Mouse (Mus musculus) forebrain, embryonic 11.5 days (tissue): Measurements from ENCODE around the gene Cops7b. TPM values are rescaled to one million over a fixed set of nuclear protein-coding genes. Genes with fewer than 3 reads are reported as not detected.

Experiments used
- ATAC-seq: fragments of 200-750 bp; cut with Nextera tagmentation; replicated peaks from 2 replicates; pipeline ENCODE4 v1.8.0; 2017; ENCODE audit warnings: moderate TSS enrichment; ENCODE audit not compliant: low FRiP score
- DNase-seq: peaks from one replicate; pipeline ENCODE4 v3.0.0-alpha.2; 2017; ENCODE audit warnings: low spot score
- H3K27ac ChIP-seq: fragments of 300-500 bp; sonication (generic); 2 replicates; pipeline ENCODE4 v1.5.1; 2014; ENCODE audit warnings: low read depth, low read length
- H3K27me3 ChIP-seq: fragments of 300-500 bp; sonication (generic); 2 replicates; pipeline ENCODE4 v1.6.1; 2014; ENCODE audit warnings: mild to moderate bottlenecking, low read length, mixed read lengths; ENCODE audit not compliant: control insufficient read depth, insufficient read depth
- H3K36me3 ChIP-seq: fragments of 300-500 bp; sonication (generic); 2 replicates; pipeline ENCODE4 v1.6.1; 2014; ENCODE audit warnings: mild to moderate bottlenecking, low read length, moderate library complexity, mixed read lengths; ENCODE audit not compliant: control insufficient read depth, insufficient read depth
- H3K4me1 ChIP-seq: fragments of 300-500 bp; sonication (generic); replicated peaks from 2 replicates; pipeline ENCODE4 v1.6.1; 2014; ENCODE audit warnings: low read length, mixed read lengths; ENCODE audit not compliant: control insufficient read depth, insufficient read depth
- H3K4me2 ChIP-seq: fragments of 300-500 bp; sonication (generic); 2 replicates; pipeline ENCODE4 v1.6.1; 2014; ENCODE audit warnings: low read depth, mild to moderate bottlenecking, low read length, moderate library complexity, mixed read lengths; ENCODE audit not compliant: severe bottlenecking
- H3K4me3 ChIP-seq: fragments of 300-500 bp; sonication (generic); 2 replicates; pipeline ENCODE4 v1.5.1; 2014; ENCODE audit warnings: low read depth, low read length
- H3K9ac ChIP-seq: fragments of 300-500 bp; sonication (generic); 2 replicates; pipeline ENCODE4 v1.6.1; 2014; ENCODE audit warnings: low read length
- H3K9me3 ChIP-seq: fragments of 300-500 bp; sonication (generic); 2 replicates; pipeline ENCODE4 v1.6.1; 2016; ENCODE audit warnings: low read length, mixed read lengths; ENCODE audit not compliant: control insufficient read depth
- WGBS: fragments of 180-500 bp; shearing (Covaris S2); extraction: QIAGEN DNeasy Blood & Tissue Kit; methylation state at CpG from one replicate; pipeline ENCODE4 v1.1.7; 2014; 5-methylcytosine and 5-hydroxymethylcytosine counted together
- polyA plus RNA-seq: library from polyadenylated mRNA; unstranded; fragments of >200 nt; fragmentation: Nextera tagmentation; extraction: Ambion mirVana; gene quantifications from 2 replicates; pipeline ENCODE4 v1.2.1, GENCODE M21; 2014

Cops7b gene
- polyA plus RNA-seq, 1 experiment from 2014 or later: 57.1 TPM

- no peak overlapping the region for H3K4me2 ChIP-seq
- H3K9ac ChIP-seq: no peak overlapping the region
- H3K9me3 ChIP-seq: no peaks in the 10 kb centered on the region
- no peak overlapping the region for H3K27ac ChIP-seq
- H3K36me3 ChIP-seq: no peaks in the 10 kb centered on the region; the same call in 1 of the 2 replicates
- H3K4me3 ChIP-seq: no peak overlapping the region
- H3K4me1 ChIP-seq: no peaks in the 10 kb centered on the region
- no peaks in the 10 kb centered on the region for H3K27me3 ChIP-seq
- ATAC-seq: no peak
- WGBS: 73% methylated on average over 1 of the region's 1 CpGs
- no peak for DNase-seq
These were observed 29.4 kb downstream of the Cops7b start for GRCm38 (mm10) chr1:86612081-86612480.

GRCm38 (mm10) chr1:86614269-86614668 is 31.6 kb downstream of the Cops7b start:
- ATAC-seq: no peak

GRCm38 (mm10) chr1:86618454-86619125 is 35.9 kb downstream of the Cops7b start:
- 56% methylated on average over 10 of the region's 10 CpGs for WGBS
- no peak for ATAC-seq

More at GRCm38 (mm10) chr1:86614269-86614668, 31.6 kb downstream of the Cops7b start:
- no peak overlapping the region for H3K4me2 ChIP-seq
- no peak for DNase-seq
- no peaks in the 10 kb centered on the region for H3K27me3 ChIP-seq
- H3K9me3 ChIP-seq: no peaks in the 10 kb centered on the region
- H3K4me3 ChIP-seq: no peak overlapping the region
- no peaks in the 10 kb centered on the region for H3K4me1 ChIP-seq
- H3K36me3 ChIP-seq: no peaks in the 10 kb centered on the region
- no peak overlapping the region for H3K27ac ChIP-seq
- no peak overlapping the region for H3K9ac ChIP-seq

GRCm38 (mm10) chr1:86622296-86622695 is 39.6 kb downstream of the Cops7b start:
- DNase-seq (no peak), ATAC-seq (no peak)
- H3K9ac ChIP-seq: no peak overlapping the region
- H3K4me3 ChIP-seq: no peak overlapping the region
- no peaks in the 10 kb centered on the region for H3K9me3 ChIP-seq
- WGBS: 78% methylated on average over 2 of the region's 2 CpGs
- H3K27ac ChIP-seq: no peak overlapping the region
- no peaks in the 10 kb centered on the region for H3K36me3 ChIP-seq
- no peak overlapping the region for H3K4me2 ChIP-seq
- no peaks in the 10 kb centered on the region for H3K4me1 ChIP-seq
- H3K27me3 ChIP-seq: no peaks in the 10 kb centered on the region

More at GRCm38 (mm10) chr1:86618454-86619125, 35.9 kb downstream of the Cops7b start:
- no peaks in the 10 kb centered on the region for H3K4me1 ChIP-seq
- peak; percentile 74 for DNase-seq
- no peaks in the 10 kb centered on the region for H3K36me3 ChIP-seq
- H3K9ac ChIP-seq: no peak overlapping the region
- H3K27me3 ChIP-seq: no peaks in the 10 kb centered on the region
- H3K4me2 ChIP-seq: no peak overlapping the region
- no peaks in the 10 kb centered on the region for H3K9me3 ChIP-seq
- H3K4me3 ChIP-seq: no peak overlapping the region
- no peak overlapping the region for H3K27ac ChIP-seq

- 80% methylated on average over 16 of the region's 16 CpGs for WGBS
- no peaks in the 10 kb centered on the region for H3K27me3 ChIP-seq
- H3K4me2 ChIP-seq: no peak overlapping the region
- no peaks in the 10 kb centered on the region for H3K36me3 ChIP-seq
- ATAC-seq (no peak), DNase-seq (no peak)
- H3K9ac ChIP-seq: no peak overlapping the region
- no peaks in the 10 kb centered on the region for H3K4me1 ChIP-seq
- no peak overlapping the region for H3K4me3 ChIP-seq
- no peaks in the 10 kb centered on the region for H3K9me3 ChIP-seq
- H3K27ac ChIP-seq: no peak overlapping the region
These were observed 40.6 kb downstream of the Cops7b start for GRCm38 (mm10) chr1:86623001-86624000.

- WGBS: 80% methylated on average over 3 of the region's 3 CpGs
- H3K9me3 ChIP-seq: no peaks in the 10 kb centered on the region
These were observed 45.6 kb downstream of the Cops7b start for GRCm38 (mm10) chr1:86628270-86628669.

GRCm38 (mm10) chr1:86629936-86630335 is 47.2 kb downstream of the Cops7b start:
- H3K4me3 ChIP-seq: no peak overlapping the region
- H3K9me3 ChIP-seq: no peaks in the 10 kb centered on the region
- H3K9ac ChIP-seq: no peak overlapping the region
- no peaks in the 10 kb centered on the region for H3K27me3 ChIP-seq
- WGBS: 59% methylated on average over 4 of the region's 4 CpGs
- no peak overlapping the region for H3K4me2 ChIP-seq
- no peak overlapping the region for H3K27ac ChIP-seq
- H3K36me3 ChIP-seq: no peaks in the 10 kb centered on the region
- DNase-seq (no peak), ATAC-seq (no peak)
- no peaks in the 10 kb centered on the region; the same call in 1 of the 2 replicates for H3K4me1 ChIP-seq

More at GRCm38 (mm10) chr1:86628270-86628669, 45.6 kb downstream of the Cops7b start:
- ATAC-seq (no peak), DNase-seq (no peak)
- Histone ChIP-seq H3K27me3 (no peaks in the 10 kb centered on the region), H3K4me3 (no peak overlapping the region), H3K36me3 (no peaks in the 10 kb centered on the region), H3K9ac (no peak overlapping the region), H3K27ac (no peak overlapping the region), H3K4me2 (no peak overlapping the region), H3K4me1 (no peaks in the 10 kb centered on the region)

- Histone ChIP-seq H3K27ac (no peak overlapping the region), H3K36me3 (no peaks in the 10 kb centered on the region), H3K4me3 (no peak overlapping the region), H3K9me3 (no peaks in the 10 kb centered on the region), H3K9ac (no peak overlapping the region), H3K27me3 (no peaks in the 10 kb centered on the region), H3K4me2 (no peak overlapping the region), H3K4me1 (no peaks in the 10 kb centered on the region; the same call in 1 of the 2 replicates)
- DNase-seq: no peak
- WGBS: 91% methylated on average over 4 of the region's 4 CpGs
- no peak for ATAC-seq
These were observed 47.8 kb downstream of the Cops7b start for GRCm38 (mm10) chr1:86630527-86630926.
